Mouse (Mus musculus) embryonic facial prominence, embryonic 10.5 days (tissue): Measurements from ENCODE around the gene Dnaja3. TPM values are rescaled to one million over a fixed set of nuclear protein-coding genes. Genes with fewer than 3 reads are reported as not detected.
"Not testable (repeated sequence)": the region's sequence is repeated elsewhere in the genome, so short reads cannot be mapped to it uniquely, and the experiment has no call there.

Experiments
- DNase-seq: peaks from one replicate; pipeline ENCODE4 v3.0.0-alpha.2; 2017; ENCODE audit warnings: low spot score
- H3K27ac ChIP-seq: fragments of 300-500 bp; sonication (generic); replicated peaks from 2 replicates; pipeline ENCODE4 v1.5.1; 2016; ENCODE audit warnings: mild to moderate bottlenecking
- H3K27me3 ChIP-seq: fragments of 300-500 bp; sonication (generic); replicated peaks from 2 replicates; pipeline ENCODE4 v1.6.1; 2016; ENCODE audit warnings: low read depth, mild to moderate bottlenecking; ENCODE audit not compliant: poor library complexity, severe bottlenecking
- H3K36me3 ChIP-seq: fragments of 300-500 bp; sonication (generic); replicated peaks from 2 replicates; pipeline ENCODE4 v1.6.1; 2016; ENCODE audit warnings: mild to moderate bottlenecking, moderate library complexity
- H3K4me1 ChIP-seq: fragments of 300-500 bp; sonication (generic); 2 replicates; pipeline ENCODE4 v1.6.1; 2016
- H3K4me3 ChIP-seq: fragments of 300-500 bp; sonication (generic); 2 replicates; pipeline ENCODE4 v1.5.1; 2016; ENCODE audit warnings: mild to moderate bottlenecking, moderate library complexity
- H3K9me3 ChIP-seq: fragments of 300-500 bp; sonication (generic); 2 replicates; pipeline ENCODE4 v1.6.1; 2016; ENCODE audit warnings: mild to moderate bottlenecking
- WGBS: fragments of 180-500 bp; shearing (Covaris S2); methylation state at CpG from one replicate; pipeline ENCODE4 v1.1.7; 2016; 5-methylcytosine and 5-hydroxymethylcytosine counted together
- polyA plus RNA-seq: library from polyadenylated mRNA; unstranded; fragments of >200 nt; fragmentation: Nextera tagmentation; extraction: Ambion mirVana; gene quantifications from 2 replicates; pipeline ENCODE4 v1.2.1, GENCODE M21; 2016

Dnaja3 gene
- polyA plus RNA-seq, 1 experiment from 2014 or later = 66.6 TPM

DNA sequence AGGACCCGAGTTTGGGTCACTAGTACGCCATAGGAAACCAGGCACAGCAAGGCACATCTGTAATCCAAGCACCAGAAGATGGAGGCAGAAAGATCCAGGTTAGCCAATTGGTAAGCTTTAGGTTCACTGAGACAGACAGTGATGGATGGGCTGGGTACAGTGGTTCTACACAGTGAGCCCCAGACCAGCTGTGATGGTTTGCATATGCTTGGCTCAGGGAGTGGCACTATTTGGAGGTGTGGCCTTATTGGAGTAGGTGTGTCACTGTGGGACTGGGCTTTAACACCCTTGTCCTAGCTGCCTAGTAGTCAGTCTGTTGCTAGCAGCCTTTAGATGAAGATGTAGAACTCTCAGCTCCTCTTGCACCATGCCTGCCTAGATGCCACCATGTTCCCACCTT is 24.0 kb downstream of the Dnaja3 start:
- no peak for DNase-seq
- H3K4me1 ChIP-seq = peaks cover 26% of the 10 kb centered on the region
- 92% methylated on average over 2 of the region's 2 CpGs for WGBS
- no peaks in the 10 kb centered on the region for H3K9me3 ChIP-seq
- H3K4me3 ChIP-seq = no peak overlapping the region
- no peak overlapping the region for H3K27ac ChIP-seq
- no peaks in the 10 kb centered on the region for H3K27me3 ChIP-seq
- peaks cover 70% of the 10 kb centered on the region for H3K36me3 ChIP-seq

DNA sequence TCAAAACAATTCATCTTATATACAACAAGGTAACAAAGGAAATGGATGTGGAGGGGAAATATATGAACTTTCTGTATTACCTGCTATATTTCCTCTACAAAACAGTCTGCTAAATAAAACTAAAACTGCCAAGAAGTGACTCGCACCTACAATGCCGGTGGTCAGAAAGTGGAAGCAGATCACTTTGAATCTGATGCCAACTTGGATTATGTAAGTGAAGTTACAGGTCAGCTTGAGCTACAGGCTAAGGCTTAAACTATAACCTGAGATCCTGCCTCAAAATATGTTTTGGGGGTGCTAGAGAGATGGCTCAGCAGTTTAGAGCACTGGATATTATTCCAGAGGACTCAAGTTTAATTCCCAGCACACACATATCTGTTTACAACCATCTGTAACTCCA is 25.9 kb downstream of the Dnaja3 start:
- Histone ChIP-seq H3K27ac (no peak overlapping the region), H3K9me3 (no peaks in the 10 kb centered on the region), H3K4me1 (peaks cover 16% of the 10 kb centered on the region), H3K36me3 (peaks cover 85% of the 10 kb centered on the region), H3K27me3 (no peaks in the 10 kb centered on the region), H3K4me3 (no peak overlapping the region)
- WGBS = 87% methylated on average over 2 of the region's 2 CpGs
- DNase-seq = no peak

DNA sequence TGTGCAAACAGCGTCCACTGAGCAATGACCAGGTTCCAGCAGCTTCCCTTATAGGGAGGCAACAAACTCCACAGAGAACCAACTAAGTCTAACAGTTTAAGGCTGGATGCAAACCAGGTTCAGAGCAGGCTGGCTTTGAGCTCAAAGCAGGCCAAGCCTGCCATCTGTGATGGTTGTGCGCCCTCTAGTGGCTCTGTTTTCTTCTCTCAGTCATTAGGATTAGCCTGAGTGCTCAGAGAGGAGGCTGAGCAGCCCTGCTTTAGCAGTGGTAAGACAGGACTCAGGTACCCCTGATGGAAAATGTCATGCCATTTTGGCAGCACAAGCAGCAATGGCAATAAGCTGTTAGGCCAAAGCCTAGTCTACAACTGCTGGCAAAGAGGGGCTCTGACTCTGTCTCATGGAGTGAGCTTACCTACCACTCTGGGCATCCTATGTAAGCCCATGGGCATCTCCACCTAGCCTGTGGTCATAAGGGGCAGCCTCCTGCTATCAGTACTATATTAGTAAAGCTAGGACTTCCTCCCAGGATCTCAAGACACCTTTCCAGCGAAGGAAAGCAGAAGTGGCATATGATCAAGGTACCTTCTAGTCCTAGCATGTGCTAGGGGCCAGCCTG is 27.5 kb downstream of the Dnaja3 start:
- Histone ChIP-seq H3K27ac (peak overlapping the region; percentile 77), H3K4me3 (no peak overlapping the region), H3K9me3 (no peaks in the 10 kb centered on the region), H3K4me1 (peaks cover 7% of the 10 kb centered on the region; the same call in 1 of the 2 replicates), H3K27me3 (no peaks in the 10 kb centered on the region), H3K36me3 (peaks cover 76% of the 10 kb centered on the region)
- 23% methylated on average over 3 of the region's 3 CpGs for WGBS
- DNase-seq = peak; percentile 87

DNA sequence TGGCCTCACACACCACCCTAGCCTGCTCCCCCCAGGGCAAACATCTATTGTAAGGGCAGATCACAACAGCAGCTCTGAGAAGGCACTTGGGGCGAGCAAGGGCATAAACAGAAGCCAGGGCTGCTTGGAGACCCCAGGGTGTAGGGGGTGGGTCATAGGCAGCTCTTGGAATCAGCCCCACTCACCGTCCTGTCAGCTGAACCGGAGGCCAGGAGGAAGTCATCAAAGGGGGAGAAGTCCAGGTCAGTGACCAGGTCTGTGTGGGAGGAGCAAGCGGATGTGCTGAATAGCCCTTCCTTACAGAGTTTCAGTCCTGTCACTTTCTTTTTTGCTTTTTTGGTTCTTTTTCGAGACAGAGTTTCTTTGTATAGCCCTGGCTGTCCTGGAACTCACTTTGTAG is 30.5 kb downstream of the Dnaja3 start:
- H3K27me3 ChIP-seq = no peaks in the 10 kb centered on the region
- DNase-seq = no peak
- WGBS = 82% methylated on average over 5 of the region's 5 CpGs
- H3K9me3 ChIP-seq = no peaks in the 10 kb centered on the region
- H3K4me1 ChIP-seq = peaks cover 7% of the 10 kb centered on the region; the same call in 1 of the 2 replicates
- no peak overlapping the region for H3K4me3 ChIP-seq
- no peak overlapping the region for H3K27ac ChIP-seq
- peaks cover 77% of the 10 kb centered on the region for H3K36me3 ChIP-seq

- no peaks in the 10 kb centered on the region for H3K27me3 ChIP-seq
- H3K4me1 ChIP-seq = peaks cover 13% of the 10 kb centered on the region
- peaks cover 59% of the 10 kb centered on the region for H3K36me3 ChIP-seq
- H3K4me3 ChIP-seq = no peak overlapping the region
- no peaks in the 10 kb centered on the region for H3K9me3 ChIP-seq
- WGBS = 87% methylated on average over 4 of the region's 4 CpGs
- no peak overlapping the region for H3K27ac ChIP-seq
- DNase-seq = no peak
These were observed 34.3 kb downstream of the Dnaja3 start for GRCm38 (mm10) chr16:4674091-4674490.

GRCm38 (mm10) chr16:4676836-4677235 is 37.0 kb downstream of the Dnaja3 start:
- Histone ChIP-seq H3K4me3 (no peak overlapping the region), H3K4me1 (peaks cover 22% of the 10 kb centered on the region), H3K9me3 (no peaks in the 10 kb centered on the region), H3K36me3 (peaks cover 41% of the 10 kb centered on the region), H3K27me3 (no peaks in the 10 kb centered on the region), H3K27ac (no peak overlapping the region)
- WGBS = 91% methylated on average over 5 of the region's 5 CpGs
- DNase-seq = no peak

GRCm38 (mm10) chr16:4678080-4678479 is 38.3 kb downstream of the Dnaja3 start:
- WGBS = 81% methylated on average over 5 of the region's 5 CpGs
- H3K27me3 ChIP-seq = no peaks in the 10 kb centered on the region
- no peak overlapping the region for H3K27ac ChIP-seq
- no peaks in the 10 kb centered on the region for H3K9me3 ChIP-seq
- peaks cover 25% of the 10 kb centered on the region for H3K4me1 ChIP-seq
- peak overlapping the region; percentile 83; the same call in 1 of the 2 replicates for H3K4me3 ChIP-seq
- H3K36me3 ChIP-seq = peaks cover 36% of the 10 kb centered on the region
- no peak for DNase-seq

DNA sequence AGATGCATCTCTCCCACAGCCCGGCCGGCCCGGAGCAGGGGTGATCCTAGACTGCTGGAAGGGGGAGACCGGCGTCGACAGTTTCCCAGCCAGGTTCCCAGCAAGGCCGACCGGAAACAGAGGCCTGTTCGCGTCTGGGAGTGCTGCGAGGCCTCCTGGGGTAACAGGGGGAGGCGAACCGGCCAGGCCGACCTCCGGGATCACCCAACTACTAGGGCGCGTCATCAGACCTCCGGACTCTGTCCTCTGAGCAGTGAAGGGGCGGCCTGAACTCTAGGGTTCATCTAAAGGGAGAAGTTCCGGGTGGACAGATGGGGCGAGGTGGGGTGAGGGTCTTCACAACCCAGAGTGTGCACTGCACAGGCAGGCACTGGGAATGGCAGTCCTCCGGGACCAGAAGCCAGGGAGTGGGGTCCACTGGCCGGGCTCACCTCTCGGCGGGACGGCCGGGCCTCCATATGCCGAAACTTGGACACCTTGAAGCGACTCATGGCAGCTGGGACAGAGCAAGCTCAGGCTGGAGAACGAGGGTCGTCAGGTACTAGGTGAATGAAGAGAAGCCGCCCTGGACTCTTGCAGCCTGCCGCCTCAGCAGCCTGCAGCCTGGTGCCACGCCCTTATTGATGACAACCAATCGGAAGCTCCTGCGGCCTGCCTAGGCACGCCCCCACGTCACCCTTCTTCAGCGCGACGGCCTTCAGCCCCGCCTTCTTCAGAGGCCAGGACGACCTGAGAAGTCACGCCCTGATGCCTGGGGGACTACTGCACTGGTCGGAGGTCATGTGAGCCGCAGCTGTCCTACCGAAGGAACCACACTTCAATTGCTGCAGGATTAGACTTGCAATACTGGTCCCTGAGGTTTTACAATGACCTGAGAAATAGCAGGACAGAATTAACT is 39.6 kb downstream of the Dnaja3 start, which contains the start of gene Coro7:
Coro7 (minus strand) TSS at position 657 of the 898 bp plus-strand sequence.
- peak; percentile 95 for DNase-seq
- no peaks in the 10 kb centered on the region for H3K27me3 ChIP-seq
- no peaks in the 10 kb centered on the region for H3K9me3 ChIP-seq
- under 1% methylated on average over 47 of the region's 47 CpGs for WGBS
- H3K4me3 ChIP-seq = peak within 1 kb of the TSS; percentile 83
- peak within 1 kb of the TSS; percentile 80 for H3K27ac ChIP-seq
- H3K4me1 ChIP-seq = peaks cover 28% of the 10 kb centered on the region
- peaks cover 23% of the 10 kb centered on the region for H3K36me3 ChIP-seq

GRCm38 (mm10) chr16:4680922-4681455 is 41.2 kb downstream of the Dnaja3 start:
- H3K27ac ChIP-seq, H3K9me3 ChIP-seq, H3K27me3 ChIP-seq, H3K4me3 ChIP-seq, H3K36me3 ChIP-seq, DNase-seq: not testable (repeated sequence)
- WGBS = 79% methylated on average over 3 of the region's 3 CpGs
- peaks cover 41% of the 10 kb centered on the region for H3K4me1 ChIP-seq

DNA sequence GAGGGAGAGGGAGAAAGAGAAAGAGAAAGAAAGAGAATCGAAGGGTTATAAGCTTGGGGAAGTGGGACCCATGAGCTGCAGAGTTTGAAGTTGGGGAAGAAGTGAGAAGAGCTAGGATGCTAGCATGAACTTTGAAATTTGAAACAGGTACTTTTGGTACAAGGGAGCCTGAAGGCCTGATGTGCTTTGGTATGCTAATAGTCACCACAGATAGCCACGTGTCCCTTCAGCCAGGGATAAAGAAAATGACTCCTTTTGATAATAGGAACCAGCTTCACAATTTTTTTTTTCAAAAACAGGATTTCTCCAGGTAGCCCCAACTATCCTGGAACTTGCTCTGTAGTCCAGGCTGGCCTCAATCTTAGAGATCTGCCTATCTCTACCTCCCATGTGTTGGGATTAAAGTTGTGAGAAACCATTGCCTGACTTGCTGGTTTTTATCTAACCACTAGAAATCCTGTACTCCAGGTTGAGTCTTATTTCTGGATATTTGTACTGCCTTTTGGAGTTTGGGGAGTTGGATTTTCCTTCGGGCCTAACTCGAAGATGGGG is 42.9 kb downstream of the Dnaja3 start:
- peaks cover 41% of the 10 kb centered on the region for H3K4me1 ChIP-seq
- peak overlapping the region; percentile 87; the same call in 1 of the 2 replicates for H3K27ac ChIP-seq
- peak overlapping the region; percentile 96 for H3K4me3 ChIP-seq
- 82% methylated on average over 4 of the region's 4 CpGs for WGBS
- H3K9me3 ChIP-seq = no peaks in the 10 kb centered on the region
- peaks cover 11% of the 10 kb centered on the region for H3K36me3 ChIP-seq
- DNase-seq = no peak
- no peaks in the 10 kb centered on the region for H3K27me3 ChIP-seq

DNA sequence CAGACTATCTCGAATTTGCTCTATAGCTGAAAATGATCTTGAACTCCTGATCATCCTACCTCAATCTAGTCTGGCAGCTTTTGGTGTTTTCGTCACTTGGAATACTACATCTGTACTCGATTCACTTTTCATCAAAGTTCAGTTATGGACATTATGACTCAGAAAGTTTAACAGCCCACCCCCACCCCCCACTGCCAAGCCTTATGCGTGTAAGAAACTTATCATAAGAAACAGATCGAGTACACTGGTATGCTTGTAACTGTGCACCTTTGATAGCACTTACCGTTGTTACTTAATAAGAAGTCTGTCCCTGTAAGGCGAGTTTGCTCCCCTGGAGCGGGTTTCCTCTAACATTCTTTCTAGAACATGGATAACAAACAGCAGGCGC is 43.4 kb downstream of the Dnaja3 start:
- no peaks in the 10 kb centered on the region for H3K9me3 ChIP-seq
- peak overlapping the region; percentile 96 for H3K4me3 ChIP-seq
- DNase-seq = no peak
- H3K36me3 ChIP-seq = peaks cover 16% of the 10 kb centered on the region
- 31% methylated on average over 9 of the region's 9 CpGs for WGBS
- H3K4me1 ChIP-seq = peaks cover 37% of the 10 kb centered on the region
- no peaks in the 10 kb centered on the region for H3K27me3 ChIP-seq
- H3K27ac ChIP-seq = peak overlapping the region; percentile 87

DNA sequence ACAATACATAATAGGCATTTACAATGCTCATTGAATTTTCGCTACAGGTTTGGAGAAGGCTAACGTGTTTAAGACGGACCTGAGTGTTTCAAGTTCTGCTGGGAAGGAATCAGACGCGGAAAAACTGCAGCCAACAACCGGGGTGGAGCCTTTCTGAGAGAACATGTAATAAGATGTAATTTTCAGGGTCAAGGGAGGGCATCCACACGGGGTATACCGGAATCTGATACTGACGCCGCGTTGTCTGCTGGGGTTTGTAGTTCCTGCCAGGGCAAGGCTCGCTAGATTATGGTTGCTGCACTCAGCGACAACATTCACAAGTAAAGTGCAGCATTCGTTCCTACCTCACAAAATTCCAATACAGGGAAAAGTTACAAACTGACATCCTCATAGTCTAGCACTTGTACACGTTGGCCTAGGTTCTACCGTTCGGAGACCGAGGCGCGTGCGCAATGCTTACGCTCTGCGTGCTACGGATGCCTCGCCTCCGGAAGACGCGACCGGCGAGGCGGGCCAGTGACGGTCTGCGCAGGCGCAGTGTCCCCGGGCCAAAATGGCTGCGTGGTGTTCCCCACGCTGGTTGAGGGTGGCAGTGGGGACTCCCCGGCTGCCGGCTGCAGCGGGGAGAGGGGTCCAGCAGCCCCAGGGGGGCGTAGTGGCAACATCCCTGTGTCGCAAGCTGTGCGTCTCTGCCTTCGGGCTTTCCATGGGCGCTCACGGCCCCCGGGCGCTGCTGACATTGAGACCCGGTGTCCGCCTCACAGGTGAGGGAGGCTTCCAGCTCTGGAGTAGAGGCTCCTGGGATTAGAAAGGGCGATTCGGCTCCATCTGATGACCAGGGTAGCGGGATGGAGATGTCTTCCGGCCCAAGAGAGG is 44.0 kb downstream of the Dnaja3 start:
- under 1% methylated on average over 54 of the region's 54 CpGs for WGBS
- peaks cover 30% of the 10 kb centered on the region for H3K4me1 ChIP-seq
- H3K27me3 ChIP-seq = no peaks in the 10 kb centered on the region
- peaks cover 20% of the 10 kb centered on the region for H3K36me3 ChIP-seq
- peak overlapping the region; percentile 96 for H3K4me3 ChIP-seq
- no peaks in the 10 kb centered on the region for H3K9me3 ChIP-seq
- H3K27ac ChIP-seq = peak overlapping the region; percentile 87
- DNase-seq = peak; percentile 96
